Mouse (Mus musculus) intestine, embryonic 14.5 days (tissue): ENCODE results near the gene Cenpb. TPM values are rescaled to one million over a fixed set of nuclear protein-coding genes. Genes with fewer than 3 reads are reported as not detected.
A peak's percentile ranks its signal among the peaks of the same experiment; 100 is the strongest.

Experiments
- ATAC-seq: fragments of 200-750 bp; cut with Nextera tagmentation; replicated peaks from 2 replicates; pipeline ENCODE4 v1.8.0; 2017; ENCODE audit warnings: low read depth, moderate number of reproducible peaks, moderate TSS enrichment, moderate library complexity; ENCODE audit not compliant: low FRiP score, low TSS enrichment
- DNase-seq: peaks from one replicate; pipeline ENCODE4 v3.0.0-alpha.2; 2018; ENCODE audit warnings: low spot score
- H3K27ac ChIP-seq: fragments of 300-500 bp; sonication (generic); 2 replicates; pipeline ENCODE4 v1.5.1; 2014; ENCODE audit warnings: low read depth, mild to moderate bottlenecking, control low read depth
- H3K27me3 ChIP-seq: fragments of 300-500 bp; sonication (generic); replicated peaks from 2 replicates; pipeline ENCODE4 v1.6.1; 2014; ENCODE audit warnings: low read length, control low read depth; ENCODE audit not compliant: control insufficient read depth, insufficient read depth
- H3K36me3 ChIP-seq: fragments of 300-500 bp; sonication (generic); 2 replicates; pipeline ENCODE4 v1.6.1; 2014; ENCODE audit warnings: low read length, control low read depth; ENCODE audit not compliant: control insufficient read depth, insufficient read depth
- H3K4me1 ChIP-seq: fragments of 300-500 bp; sonication (generic); replicated peaks from 2 replicates; pipeline ENCODE4 v1.6.1; 2014; ENCODE audit warnings: low read length, control low read depth, mixed read lengths; ENCODE audit not compliant: control insufficient read depth, insufficient read depth
- H3K4me2 ChIP-seq: fragments of 300-500 bp; sonication (generic); 2 replicates; pipeline ENCODE4 v1.6.1; 2014; ENCODE audit warnings: low read length
- H3K4me3 ChIP-seq: fragments of 300-500 bp; sonication (generic); 2 replicates; pipeline ENCODE4 v1.5.1; 2014; ENCODE audit warnings: low read depth, low read length, control low read depth, mixed read lengths
- H3K9ac ChIP-seq: fragments of 300-500 bp; sonication (generic); 2 replicates; pipeline ENCODE4 v1.6.1; 2014; ENCODE audit warnings: mild to moderate bottlenecking, low read length
- H3K9me3 ChIP-seq: fragments of 300-500 bp; sonication (generic); 2 replicates; pipeline ENCODE4 v1.6.1; 2016; ENCODE audit warnings: low read length, control low read depth; ENCODE audit not compliant: control insufficient read depth
- WGBS: fragments of 180-500 bp; shearing (Covaris S2); extraction: QIAGEN DNeasy Blood & Tissue Kit; methylation state at CpG from one replicate; pipeline ENCODE4 v1.1.7; 2014; 5-methylcytosine and 5-hydroxymethylcytosine counted together
- polyA plus RNA-seq: library from polyadenylated mRNA; unstranded; fragments of >200 nt; fragmentation: Nextera tagmentation; extraction: Ambion mirVana; gene quantifications from 2 replicates; pipeline ENCODE4 v1.2.1, GENCODE M21; 2014

The Cenpb gene
- polyA plus RNA-seq, 1 experiment from 2014 or later = 9.5 TPM

DNA sequence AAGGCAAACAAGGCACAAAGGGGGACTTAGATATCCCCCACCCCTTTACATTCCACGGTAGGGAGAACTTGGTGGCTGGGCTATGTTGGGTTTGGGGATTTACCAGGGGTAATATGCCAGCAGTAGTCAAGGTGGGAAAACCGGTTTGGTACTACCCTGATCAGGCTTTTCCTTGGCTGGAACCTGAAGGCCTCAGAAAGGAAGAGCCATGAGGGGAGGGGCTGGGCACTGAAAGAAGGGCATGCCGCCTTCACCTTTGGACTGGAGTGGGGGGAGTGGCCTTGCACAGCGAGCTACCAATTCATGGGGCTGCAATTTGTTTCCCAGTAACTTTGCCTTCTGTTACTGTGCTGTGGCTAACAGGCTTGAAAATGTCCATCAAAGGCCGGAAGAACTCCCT is 3.4 kb downstream of the Cenpb start:
- H3K4me2 ChIP-seq = peak overlapping the region; percentile 95
- no peak overlapping the region for H3K4me3 ChIP-seq
- peaks cover 10% of the 10 kb centered on the region for H3K36me3 ChIP-seq
- H3K27me3 ChIP-seq = peaks cover 19% of the 10 kb centered on the region
- DNase-seq = no peak
- H3K9me3 ChIP-seq = no peaks in the 10 kb centered on the region
- peaks cover 33% of the 10 kb centered on the region for H3K4me1 ChIP-seq
- ATAC-seq = peak; percentile 61
- H3K9ac ChIP-seq = no peak overlapping the region
- peak overlapping the region; percentile 44; the same call in 1 of the 2 replicates for H3K27ac ChIP-seq
- WGBS = 58% methylated on average over 5 of the region's 5 CpGs

DNA sequence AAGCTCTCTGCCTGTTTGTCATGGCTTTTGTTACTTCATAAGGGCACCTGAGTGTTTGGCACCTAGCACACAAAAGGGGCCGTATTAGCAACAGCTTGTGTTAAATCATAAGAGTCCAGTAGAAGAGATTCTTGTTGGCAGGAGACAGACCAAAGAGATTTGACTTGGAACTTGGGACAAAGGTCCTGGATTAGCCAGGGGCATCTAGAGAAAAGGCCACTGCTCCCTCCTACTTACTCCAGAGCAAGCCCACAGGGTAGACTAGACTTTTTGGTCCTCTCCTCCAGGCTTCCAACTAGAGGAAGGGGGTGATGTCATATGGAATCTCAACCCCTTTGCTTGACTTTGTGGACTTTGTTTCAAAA is 3.9 kb downstream of the Cenpb start:
- ATAC-seq = no peak
- DNase-seq = no peak
- WGBS = 77% methylated on average over 1 of the region's 1 CpGs
- Histone ChIP-seq H3K36me3 (peaks cover 10% of the 10 kb centered on the region), H3K4me1 (peaks cover 33% of the 10 kb centered on the region), H3K27ac (peak overlapping the region; percentile 2; the same call in 1 of the 2 replicates), H3K4me2 (peak overlapping the region; percentile 22; the same call in 1 of the 2 replicates), H3K27me3 (peaks cover 24% of the 10 kb centered on the region), H3K9ac (no peak overlapping the region), H3K4me3 (no peak overlapping the region), H3K9me3 (no peaks in the 10 kb centered on the region)

DNA sequence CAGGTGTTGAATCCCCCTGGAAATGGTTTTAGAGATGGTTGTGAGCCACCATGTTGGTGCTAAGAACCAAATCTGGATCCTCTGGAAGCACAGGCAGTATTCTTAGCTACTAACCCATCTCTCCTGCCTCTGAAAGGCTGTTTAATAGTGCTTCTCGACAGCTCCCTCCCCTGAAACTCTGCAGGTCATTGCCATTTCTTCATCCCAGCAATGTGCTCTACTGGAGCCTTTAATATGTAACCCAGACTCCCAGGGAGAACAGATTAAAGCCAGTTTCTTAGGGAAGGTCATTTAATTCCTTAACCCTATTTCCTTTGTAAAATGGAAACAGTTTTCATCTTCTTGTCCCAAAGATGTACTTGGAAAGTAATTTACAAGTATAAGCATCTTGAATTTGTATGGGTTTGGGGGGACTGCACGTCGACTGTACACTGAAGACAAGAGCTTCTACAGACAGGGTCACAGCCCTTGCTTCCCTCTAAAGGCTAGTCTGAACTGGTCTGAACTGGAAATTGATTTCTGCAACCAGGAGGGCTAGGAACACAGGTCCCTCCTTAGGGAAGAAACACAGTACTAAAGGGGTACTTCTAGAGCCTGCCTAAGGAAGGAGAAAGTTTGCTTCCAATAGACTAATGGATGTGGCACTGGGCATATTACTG is 4.5 kb downstream of the Cenpb start:
- H3K4me2 ChIP-seq = peak overlapping the region; percentile 22; the same call in 1 of the 2 replicates
- no peak overlapping the region for H3K9ac ChIP-seq

DNA sequence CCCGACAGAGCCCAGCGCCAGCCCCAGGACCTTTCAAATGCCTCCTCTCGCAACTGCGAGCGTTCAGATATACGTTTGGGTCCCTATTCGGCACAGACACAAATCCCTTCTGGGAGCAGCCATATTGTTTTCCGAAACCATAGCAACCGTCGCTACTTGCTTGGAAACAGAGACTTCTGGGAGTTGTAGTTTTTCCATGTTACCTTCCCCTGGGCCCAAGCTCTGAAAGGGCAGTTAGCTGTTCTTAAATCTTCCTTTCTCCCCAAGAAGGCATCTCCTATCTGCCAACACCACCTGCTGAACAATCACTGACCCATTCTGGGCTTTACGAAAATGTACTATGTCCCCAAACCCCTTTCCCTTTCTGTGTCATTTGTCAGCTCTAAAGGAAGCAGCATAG is 5.2 kb downstream of the Cenpb start:
- ATAC-seq = no peak
- no peak overlapping the region for H3K27ac ChIP-seq

More for the DNA sequence above, 4.5 kb downstream of the Cenpb start:
- WGBS = 67% methylated on average over 3 of the region's 3 CpGs
- Histone ChIP-seq H3K27ac (peak overlapping the region; percentile 2; the same call in 1 of the 2 replicates), H3K27me3 (peaks cover 29% of the 10 kb centered on the region), H3K9me3 (no peaks in the 10 kb centered on the region), H3K4me3 (no peak overlapping the region), H3K36me3 (peaks cover 10% of the 10 kb centered on the region), H3K4me1 (peaks cover 33% of the 10 kb centered on the region)
- ATAC-seq = no peak
- no peak for DNase-seq

DNA sequence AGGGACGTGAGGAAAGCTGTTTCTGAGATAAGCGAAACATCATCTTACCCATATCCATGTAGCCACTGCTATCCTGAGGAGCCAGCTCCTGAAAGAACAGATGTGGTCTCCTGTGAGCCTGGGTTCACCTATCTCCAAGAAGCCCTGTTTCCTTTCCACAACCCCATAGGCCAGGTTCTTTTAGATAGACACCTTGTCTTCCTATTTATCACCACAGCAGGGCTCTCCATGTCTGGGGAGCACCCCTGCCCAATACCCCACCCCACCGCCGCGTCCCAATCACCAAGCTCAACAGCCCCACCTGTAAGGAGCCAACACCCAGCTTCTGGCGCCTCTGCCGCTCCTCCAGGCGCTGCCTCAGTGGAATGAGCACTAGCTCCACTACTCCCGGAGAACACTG is 7.5 kb downstream of the Cenpb start:
- Histone ChIP-seq H3K27ac (no peak overlapping the region), H3K36me3 (no peaks in the 10 kb centered on the region), H3K4me2 (no peak overlapping the region), H3K9ac (no peak overlapping the region), H3K27me3 (peaks cover 38% of the 10 kb centered on the region), H3K4me3 (no peak overlapping the region), H3K4me1 (peaks cover 16% of the 10 kb centered on the region), H3K9me3 (no peaks in the 10 kb centered on the region)
- DNase-seq (no peak), ATAC-seq (no peak)
- WGBS = 50% methylated on average over 9 of the region's 9 CpGs

More for the DNA sequence above, 5.2 kb downstream of the Cenpb start:
- Histone ChIP-seq H3K4me1 (peaks cover 33% of the 10 kb centered on the region), H3K9me3 (no peaks in the 10 kb centered on the region), H3K4me3 (peak overlapping the region; percentile 32), H3K9ac (no peak overlapping the region), H3K36me3 (peaks cover 10% of the 10 kb centered on the region), H3K27me3 (peaks cover 35% of the 10 kb centered on the region), H3K4me2 (peak overlapping the region; percentile 73)
- 6% methylated on average over 11 of the region's 11 CpGs for WGBS
- DNase-seq = peak; percentile 74

DNA sequence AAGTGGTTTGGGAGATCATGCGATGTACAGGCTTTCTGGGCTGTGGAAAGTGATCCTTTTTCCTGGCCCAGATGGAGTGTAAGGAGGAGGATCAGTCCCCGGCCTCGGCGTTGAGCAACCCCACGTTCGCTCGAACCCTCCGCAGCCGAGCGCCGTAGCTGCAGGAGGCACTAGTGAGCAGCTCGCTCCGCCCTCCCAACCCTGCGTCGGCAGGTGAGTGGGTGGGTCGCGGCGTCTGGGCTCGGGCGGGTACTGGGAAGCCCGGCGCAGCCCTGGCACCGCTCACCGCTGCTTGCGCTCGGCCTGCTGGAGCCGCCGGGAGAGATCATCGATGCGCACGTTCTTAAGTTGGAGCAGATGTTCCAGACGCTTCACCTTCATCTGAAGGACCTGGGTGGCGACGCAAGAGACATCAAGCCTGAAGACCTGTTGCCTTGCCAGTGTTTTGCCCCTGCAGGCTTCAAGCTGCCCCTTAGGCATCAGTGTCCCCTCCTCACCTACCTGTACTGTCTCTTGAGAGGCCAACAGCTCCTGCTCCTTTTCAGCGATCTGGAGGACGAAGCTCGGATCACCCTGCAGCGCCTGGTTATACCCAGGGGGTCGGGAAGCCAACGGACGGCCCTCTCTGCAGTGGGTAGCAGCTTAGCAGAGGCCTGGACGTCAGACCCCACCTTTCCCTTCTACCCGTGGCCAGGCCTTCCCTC is 8.3 kb downstream of the Cenpb start:
- H3K9ac ChIP-seq = no peak overlapping the region; the same call in 1 of the 2 replicates
- ATAC-seq (no peak), DNase-seq (no peak)
- no peaks in the 10 kb centered on the region for H3K36me3 ChIP-seq
- no peaks in the 10 kb centered on the region for H3K9me3 ChIP-seq
- peaks cover 10% of the 10 kb centered on the region for H3K4me1 ChIP-seq
- peaks cover 38% of the 10 kb centered on the region for H3K27me3 ChIP-seq
- peak overlapping the region; percentile 12; the same call in 1 of the 2 replicates for H3K4me3 ChIP-seq
- 10% methylated on average over 43 of the region's 43 CpGs for WGBS
- peak overlapping the region; percentile 41 for H3K4me2 ChIP-seq
- no peak overlapping the region for H3K27ac ChIP-seq

DNA sequence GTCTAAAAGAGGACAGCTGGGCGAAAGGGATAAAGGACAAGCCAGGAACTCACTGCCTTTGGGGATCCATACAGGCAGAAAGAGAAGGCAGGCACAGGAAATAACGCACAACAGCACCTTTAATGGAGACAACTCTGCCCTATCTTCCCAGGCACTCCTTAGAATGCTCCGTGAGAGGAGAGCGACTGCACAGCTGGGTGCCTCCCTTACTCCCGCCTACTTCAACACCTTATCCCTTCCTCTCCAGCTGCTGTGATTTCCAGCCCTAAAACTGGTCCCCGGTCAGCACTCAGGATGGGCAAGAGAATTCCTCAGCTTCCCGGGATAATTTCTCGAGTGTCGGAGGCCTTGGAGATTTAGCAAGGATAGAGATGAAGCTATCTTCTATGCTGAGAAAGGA is 8.9 kb downstream of the Cenpb start:
- H3K9me3 ChIP-seq = no peaks in the 10 kb centered on the region
- H3K4me2 ChIP-seq = peak overlapping the region; percentile 41
- H3K4me3 ChIP-seq = 0 out of 2 replicates have a peak overlapping the region, but pooled peaks have one; percentile 12
- 25% methylated on average over 9 of the region's 9 CpGs for WGBS
- H3K4me1 ChIP-seq = peaks cover 10% of the 10 kb centered on the region
- H3K36me3 ChIP-seq = no peaks in the 10 kb centered on the region
- peaks cover 38% of the 10 kb centered on the region for H3K27me3 ChIP-seq
- H3K9ac ChIP-seq = no peak overlapping the region
- DNase-seq (no peak), ATAC-seq (no peak)
- H3K27ac ChIP-seq = no peak overlapping the region

DNA sequence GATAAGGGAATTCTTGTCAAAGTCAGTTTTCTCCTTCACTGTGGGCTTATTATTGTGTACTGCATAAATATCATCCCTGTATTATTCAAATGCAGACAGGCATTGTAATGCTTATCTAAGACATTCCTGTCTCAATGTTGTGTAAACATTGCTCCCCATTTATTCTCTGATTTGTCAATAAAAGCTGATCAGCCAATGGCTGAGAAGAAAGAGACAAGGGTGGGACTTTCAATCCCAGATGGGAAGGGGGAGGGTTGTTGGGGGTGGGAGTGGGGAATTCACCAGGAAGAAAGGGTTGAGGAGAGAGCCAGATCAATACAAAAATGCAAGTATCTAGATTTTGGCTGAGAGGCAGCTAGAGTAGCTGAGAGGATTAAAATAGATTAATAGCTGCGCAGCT is 11.0 kb downstream of the Cenpb start:
- no peak overlapping the region for H3K4me2 ChIP-seq
- no peaks in the 10 kb centered on the region for H3K36me3 ChIP-seq
- no peak overlapping the region for H3K27ac ChIP-seq
- H3K9me3 ChIP-seq = no peaks in the 10 kb centered on the region
- no peaks in the 10 kb centered on the region for H3K4me1 ChIP-seq
- peaks cover 38% of the 10 kb centered on the region for H3K27me3 ChIP-seq
- H3K4me3 ChIP-seq = no peak overlapping the region
- ATAC-seq (no peak), DNase-seq (no peak)
- no peak overlapping the region for H3K9ac ChIP-seq
- 75% methylated on average over 1 of the region's 1 CpGs for WGBS
